Mouse (Mus musculus): ENCODE results near the gene Gm49601. TPM values are rescaled to one million over a fixed set of nuclear protein-coding genes. Genes with fewer than 3 reads are reported as not detected.
A peak's percentile ranks its signal among the peaks of the same experiment; 100 is the strongest.

The Gm49601 gene
- 3.1 and 4.2 TPM in 2 replicates for polyA plus RNA-seq (2015; fragmentation: Nextera tagmentation; extraction: Ambion mirVana)

- H3K36me3 ChIP-seq (ENCODE audit: control insufficient read depth, insufficient read depth, low read length), result no peaks in the 10 kb centered on the region
- H3K9ac ChIP-seq (ENCODE audit: low read length), result peak within 1 kb of the TSS; percentile 74
- ATAC-seq (ENCODE audit: insufficient read depth, low FRiP score), result peak; percentile 54; the same call in 1 of the 2 replicates
- peaks cover 46% of the 10 kb centered on the region for H3K27me3 ChIP-seq (ENCODE audit: control insufficient read depth, insufficient read depth, low read length)
- H3K9me3 ChIP-seq (replicated peaks; ENCODE audit: control insufficient read depth, low read length), result no peaks in the 10 kb centered on the region
- H3K4me2 ChIP-seq (ENCODE audit: low read depth, low read length), result peak within 1 kb of the TSS; percentile 95
- H3K4me1 ChIP-seq (ENCODE audit: control insufficient read depth, insufficient read depth, low read length), result peaks cover 9% of the 10 kb centered on the region
- WGBS, result under 1% methylated on average over 64 of the region's 65 CpGs
- no peak within 1 kb of the TSS for H3K27ac ChIP-seq (ENCODE audit: low read length)
- peak within 1 kb of the TSS; percentile 54 for H3K4me3 ChIP-seq (replicated peaks; ENCODE audit: low read length)
Observed at GRCm38 (mm10) chr16:18626376-18626878, at the start of gene Gm49601. Gene Gm49601, minus strand, starts transcription at chr16:18626427.

GRCm38 (mm10) chr16:18673005-18673404 is 46.8 kb upstream of the Gm49601 start:
- H3K4me3 ChIP-seq (replicated peaks; ENCODE audit: low read length), result no peak overlapping the region
- H3K36me3 ChIP-seq (ENCODE audit: control insufficient read depth, insufficient read depth, low read length), result no peaks in the 10 kb centered on the region
- no peaks in the 10 kb centered on the region for H3K27me3 ChIP-seq (ENCODE audit: control insufficient read depth, insufficient read depth, low read length)
- no peak overlapping the region for H3K27ac ChIP-seq (ENCODE audit: low read length)
- 68% methylated on average over 3 of the region's 3 CpGs for WGBS
- H3K4me1 ChIP-seq (ENCODE audit: control insufficient read depth, insufficient read depth, low read length), result no peaks in the 10 kb centered on the region
- no peaks in the 10 kb centered on the region for H3K9me3 ChIP-seq (replicated peaks; ENCODE audit: control insufficient read depth, low read length)
- no peak for ATAC-seq (ENCODE audit: insufficient read depth, low FRiP score)
- no peak overlapping the region for H3K4me2 ChIP-seq (ENCODE audit: low read depth, low read length)
- H3K9ac ChIP-seq (ENCODE audit: low read length), result no peak overlapping the region

- 52% methylated on average over 5 of the region's 5 CpGs for WGBS
- no peaks in the 10 kb centered on the region for H3K4me1 ChIP-seq (ENCODE audit: control insufficient read depth, insufficient read depth, low read length)
- no peak overlapping the region for H3K9ac ChIP-seq (ENCODE audit: low read length)
- no peak for ATAC-seq (ENCODE audit: insufficient read depth, low FRiP score)
- H3K9me3 ChIP-seq (replicated peaks; ENCODE audit: control insufficient read depth, low read length), result no peaks in the 10 kb centered on the region
- no peak overlapping the region for H3K4me3 ChIP-seq (replicated peaks; ENCODE audit: low read length)
- no peak overlapping the region for H3K27ac ChIP-seq (ENCODE audit: low read length)
- no peaks in the 10 kb centered on the region for H3K27me3 ChIP-seq (ENCODE audit: control insufficient read depth, insufficient read depth, low read length)
- no peak overlapping the region for H3K4me2 ChIP-seq (ENCODE audit: low read depth, low read length)
- H3K36me3 ChIP-seq (ENCODE audit: control insufficient read depth, insufficient read depth, low read length), result no peaks in the 10 kb centered on the region
Observed at GRCm38 (mm10) chr16:18672027-18672426, 45.8 kb upstream of the Gm49601 start.

GRCm38 (mm10) chr16:18669914-18670313 is 43.7 kb upstream of the Gm49601 start:
- no peak for ATAC-seq (ENCODE audit: insufficient read depth, low FRiP score)
- WGBS, result 60% methylated on average over 6 of the region's 6 CpGs

GRCm38 (mm10) chr16:18658597-18658996 is 32.4 kb upstream of the Gm49601 start:
- peaks cover 6% of the 10 kb centered on the region; the same call in 1 of the 2 replicates for H3K4me1 ChIP-seq (ENCODE audit: control insufficient read depth, insufficient read depth, low read length)
- no peak overlapping the region for H3K4me2 ChIP-seq (ENCODE audit: low read depth, low read length)
- no peaks in the 10 kb centered on the region for H3K9me3 ChIP-seq (replicated peaks; ENCODE audit: control insufficient read depth, low read length)
- ATAC-seq (ENCODE audit: insufficient read depth, low FRiP score), result no peak
- H3K4me3 ChIP-seq (replicated peaks; ENCODE audit: low read length), result no peak overlapping the region
- 63% methylated on average over 4 of the region's 4 CpGs for WGBS
- no peak overlapping the region for H3K9ac ChIP-seq (ENCODE audit: low read length)
- no peaks in the 10 kb centered on the region for H3K27me3 ChIP-seq (ENCODE audit: control insufficient read depth, insufficient read depth, low read length)
- peak overlapping the region; percentile 37; the same call in 1 of the 2 replicates for H3K27ac ChIP-seq (ENCODE audit: low read length)
- no peaks in the 10 kb centered on the region; the same call in 1 of the 2 replicates for H3K36me3 ChIP-seq (ENCODE audit: control insufficient read depth, insufficient read depth, low read length)

More at GRCm38 (mm10) chr16:18669914-18670313, 43.7 kb upstream of the Gm49601 start:
- Histone ChIP-seq H3K36me3 (ENCODE audit: control insufficient read depth, insufficient read depth, low read length) (no peaks in the 10 kb centered on the region), H3K4me1 (ENCODE audit: control insufficient read depth, insufficient read depth, low read length) (no peaks in the 10 kb centered on the region), H3K27me3 (ENCODE audit: control insufficient read depth, insufficient read depth, low read length) (no peaks in the 10 kb centered on the region), H3K4me2 (ENCODE audit: low read depth, low read length) (no peak overlapping the region), H3K4me3 (replicated peaks; ENCODE audit: low read length) (no peak overlapping the region), H3K9me3 (replicated peaks; ENCODE audit: control insufficient read depth, low read length) (no peaks in the 10 kb centered on the region), H3K9ac (ENCODE audit: low read length) (no peak overlapping the region), H3K27ac (ENCODE audit: low read length) (no peak overlapping the region)

- Histone ChIP-seq H3K9ac (ENCODE audit: low read length) (no peak overlapping the region), H3K27ac (ENCODE audit: low read length) (peak overlapping the region; percentile 4; the same call in 1 of the 2 replicates), H3K4me3 (replicated peaks; ENCODE audit: low read length) (no peak overlapping the region), H3K4me2 (ENCODE audit: low read depth, low read length) (no peak overlapping the region), H3K27me3 (ENCODE audit: control insufficient read depth, insufficient read depth, low read length) (no peaks in the 10 kb centered on the region), H3K9me3 (replicated peaks; ENCODE audit: control insufficient read depth, low read length) (no peaks in the 10 kb centered on the region), H3K4me1 (ENCODE audit: control insufficient read depth, insufficient read depth, low read length) (peaks cover 6% of the 10 kb centered on the region; the same call in 1 of the 2 replicates), H3K36me3 (ENCODE audit: control insufficient read depth, insufficient read depth, low read length) (no peaks in the 10 kb centered on the region; the same call in 1 of the 2 replicates)
- ATAC-seq (ENCODE audit: insufficient read depth, low FRiP score), result no peak
- 56% methylated on average over 5 of the region's 5 CpGs for WGBS
Observed at GRCm38 (mm10) chr16:18655372-18656098, 29.3 kb upstream of the Gm49601 start.

- H3K36me3 ChIP-seq (ENCODE audit: control insufficient read depth, insufficient read depth, low read length), result no peaks in the 10 kb centered on the region; the same call in 1 of the 2 replicates
- no peak overlapping the region for H3K4me2 ChIP-seq (ENCODE audit: low read depth, low read length)
- H3K27ac ChIP-seq (ENCODE audit: low read length), result no peak overlapping the region
- H3K27me3 ChIP-seq (ENCODE audit: control insufficient read depth, insufficient read depth, low read length), result no peaks in the 10 kb centered on the region
- H3K9ac ChIP-seq (ENCODE audit: low read length), result no peak overlapping the region
- no peaks in the 10 kb centered on the region for H3K9me3 ChIP-seq (replicated peaks; ENCODE audit: control insufficient read depth, low read length)
- ATAC-seq (ENCODE audit: insufficient read depth, low FRiP score), result 0 out of 2 replicates have a peak, but pooled peaks have one; percentile 50
- 83% methylated on average over 6 of the region's 6 CpGs for WGBS
- peaks cover 8% of the 10 kb centered on the region; the same call in 1 of the 2 replicates for H3K4me1 ChIP-seq (ENCODE audit: control insufficient read depth, insufficient read depth, low read length)
- no peak overlapping the region for H3K4me3 ChIP-seq (replicated peaks; ENCODE audit: low read length)
Observed at GRCm38 (mm10) chr16:18653290-18654160, 27.3 kb upstream of the Gm49601 start.

- 49% methylated on average over 3 of the region's 3 CpGs for WGBS
- H3K4me3 ChIP-seq (replicated peaks; ENCODE audit: low read length), result no peak overlapping the region
- H3K36me3 ChIP-seq (ENCODE audit: control insufficient read depth, insufficient read depth, low read length), result no peaks in the 10 kb centered on the region
- no peaks in the 10 kb centered on the region for H3K9me3 ChIP-seq (replicated peaks; ENCODE audit: control insufficient read depth, low read length)
- no peak overlapping the region for H3K9ac ChIP-seq (ENCODE audit: low read length)
- peak; percentile 62 for ATAC-seq (ENCODE audit: insufficient read depth, low FRiP score)
- H3K27me3 ChIP-seq (ENCODE audit: control insufficient read depth, insufficient read depth, low read length), result no peaks in the 10 kb centered on the region
- H3K4me1 ChIP-seq (ENCODE audit: control insufficient read depth, insufficient read depth, low read length), result 0 out of 2 replicates have a peak, but pooled peaks cover 3% of the 10 kb centered on the region
- peak overlapping the region; percentile 29; the same call in 1 of the 2 replicates for H3K27ac ChIP-seq (ENCODE audit: low read length)
- H3K4me2 ChIP-seq (ENCODE audit: low read depth, low read length), result no peak overlapping the region
Observed at GRCm38 (mm10) chr16:18649126-18649525, 22.9 kb upstream of the Gm49601 start.
